13 mouse cellular contexts compared by ENCODE assay signal in genomic region chr8:120896203-120896602, GRCm38 (mm10).
DNase-seq lines count a peak whose midpoint lies in the region; ATAC-seq and TF ChIP-seq lines count a peak whose summit lies in the region.
"Had no signal": no experiment of that assay in that cellular context is flagged by ENCODE, and none has a peak within 500 bp of the region (broad histone marks: within the 10 kb centered on the region; RNA-seq: fewer than 3 reads in every experiment).

No protein-coding gene starts in this region.

- intact Hi-C loops in heart, adult 2 months (cut with DNase I): loop anchor here (5.0 kb wide), 1 partner anchor 196 kb away; no protein-coding TSS in a partner anchor

- peak overlapping the region; percentile 4; the same call in 1 of the 2 replicates for H3K27ac ChIP-seq in heart, embryonic 10.5 days
- H3K27ac ChIP-seq in heart, adult 2 months: no peak overlapping the region
- H3K27ac ChIP-seq in hindbrain, embryonic 10.5 days: peak overlapping the region; percentile 56; the same call in 1 of the 2 replicates
- H3K27ac ChIP-seq in midbrain, embryonic 11.5 days (ENCODE audit: low read depth, low read length): no peak overlapping the region
- no peak overlapping the region for H3K27ac ChIP-seq in kidney, embryonic 16.5 days (ENCODE audit: low read length)
- H3K27ac ChIP-seq: limb, embryonic 13.5 days had no signal

- H3K4me1 ChIP-seq in heart, embryonic 10.5 days: peaks cover 43% of the 10 kb centered on the region
- no peaks in the 10 kb centered on the region for H3K4me1 ChIP-seq in heart, adult 2 months (ENCODE audit: control insufficient read depth, insufficient read depth, low read length)
- peaks cover 50% of the 10 kb centered on the region for H3K4me1 ChIP-seq in hindbrain, embryonic 10.5 days (replicated peaks)
- H3K4me1 ChIP-seq in midbrain, embryonic 11.5 days (ENCODE audit: control insufficient read depth, insufficient read depth, low read length): peaks cover 17% of the 10 kb centered on the region
- H3K4me1 ChIP-seq in kidney, embryonic 16.5 days (ENCODE audit: insufficient read depth, low read length): peaks cover 15% of the 10 kb centered on the region

- H3K4me2 ChIP-seq in midbrain, embryonic 11.5 days: peak overlapping the region; percentile 46
- no peak overlapping the region for H3K4me2 ChIP-seq in kidney, embryonic 16.5 days (replicated peaks; ENCODE audit: low read depth, low read length)

- H3K27me3 ChIP-seq in heart, embryonic 10.5 days (ENCODE audit: insufficient read depth, poor library complexity, severe bottlenecking): peaks cover 92% of the 10 kb centered on the region
- H3K27me3 ChIP-seq in heart, adult 2 months (ENCODE audit: control insufficient read depth, insufficient read depth, low read length): peaks cover 7% of the 10 kb centered on the region
- H3K27me3 ChIP-seq in hindbrain, embryonic 10.5 days (ENCODE audit: insufficient read depth, poor library complexity, severe bottlenecking): peaks cover 91% of the 10 kb centered on the region
- H3K27me3 ChIP-seq in midbrain, embryonic 11.5 days (ENCODE audit: control insufficient read depth, insufficient read depth, low read length): peaks cover 41% of the 10 kb centered on the region
- H3K27me3 ChIP-seq in kidney, embryonic 16.5 days (ENCODE audit: insufficient read depth, low read length): peaks cover 83% of the 10 kb centered on the region

- WGBS in heart, embryonic 10.5 days: 25% methylated on average over 13 of the region's 13 CpGs
- 44% methylated on average over 13 of the region's 13 CpGs for WGBS in heart, adult 2 months
- 29% methylated on average over 13 of the region's 13 CpGs for WGBS in hindbrain, embryonic 10.5 days
- 27% methylated on average over 13 of the region's 13 CpGs for WGBS in midbrain, embryonic 11.5 days
- WGBS in kidney, embryonic 16.5 days: 38% methylated on average over 13 of the region's 13 CpGs

- no peak for TF ChIP-seq POLR2A in heart, adult 2 months (IDR thresholded peaks at IDR 0.05; ENCODE audit: insufficient read depth, low read depth, low read length)

- TF ChIP-seq CTCF in heart, adult 2 months (IDR thresholded peaks at IDR 0.05): no peak

- no peaks in the 10 kb centered on the region for H3K79me2 ChIP-seq in heart, adult 2 months (replicated peaks; ENCODE audit: control insufficient read depth, insufficient read depth, low read length)

- no peak overlapping the region for H3K9ac ChIP-seq in heart, adult 2 months (ENCODE audit: low read depth, low read length)
- H3K9ac ChIP-seq in midbrain, embryonic 11.5 days (ENCODE audit: low read length): no peak overlapping the region
- no peak overlapping the region for H3K9ac ChIP-seq in kidney, embryonic 16.5 days (replicated peaks; ENCODE audit: low read length)
- H3K9ac ChIP-seq: limb, embryonic 13.5 days had no signal

- no peaks in the 10 kb centered on the region for H3K9me3 ChIP-seq in heart, embryonic 10.5 days
- peaks cover 5% of the 10 kb centered on the region; the same call in 1 of the 2 replicates for H3K9me3 ChIP-seq in hindbrain, embryonic 10.5 days
- no peaks in the 10 kb centered on the region for H3K9me3 ChIP-seq in midbrain, embryonic 11.5 days (ENCODE audit: control insufficient read depth, low read length)
- peaks cover 10% of the 10 kb centered on the region; the same call in 1 of the 2 replicates for H3K9me3 ChIP-seq in kidney, embryonic 16.5 days (ENCODE audit: low read length)

- peak overlapping the region; percentile 36; the same call in 1 of the 2 replicates for H3K4me3 ChIP-seq in heart, embryonic 10.5 days
- H3K4me3 ChIP-seq in heart, adult 2 months: no peak overlapping the region
- peak overlapping the region; percentile 45 for H3K4me3 ChIP-seq in hindbrain, embryonic 10.5 days
- H3K4me3 ChIP-seq in midbrain, embryonic 11.5 days (ENCODE audit: low read depth, low read length): peak overlapping the region; percentile 19
- no peak overlapping the region for H3K4me3 ChIP-seq in kidney, embryonic 16.5 days (ENCODE audit: low read length)
- H3K4me3 ChIP-seq: limb, embryonic 13.5 days; myocyte had no signal

- H3K36me3 ChIP-seq in heart, embryonic 10.5 days: no peaks in the 10 kb centered on the region
- H3K36me3 ChIP-seq in heart, adult 2 months (ENCODE audit: control insufficient read depth, insufficient read depth, low read length): no peaks in the 10 kb centered on the region
- H3K36me3 ChIP-seq in hindbrain, embryonic 10.5 days: no peaks in the 10 kb centered on the region
- no peaks in the 10 kb centered on the region for H3K36me3 ChIP-seq in midbrain, embryonic 11.5 days (ENCODE audit: control insufficient read depth, insufficient read depth, low read length)
- no peaks in the 10 kb centered on the region for H3K36me3 ChIP-seq in kidney, embryonic 16.5 days (ENCODE audit: insufficient read depth, low read length)
- H3K36me3 ChIP-seq: limb, embryonic 13.5 days had no signal

- no peak for DNase-seq in heart, embryonic 10.5 days (ENCODE audit: low spot score)
- no peak for DNase-seq in heart, adult 2 months
- peak; percentile 11 for DNase-seq in brain, adult 2 months (ENCODE audit: low read depth, low spot score)
- DNase-seq in hindbrain, embryonic 10.5 days (ENCODE audit: low spot score): peak; percentile 24
- no peak for DNase-seq in midbrain, embryonic 11.5 days (ENCODE audit: low spot score, missing footprints)
- no peak for DNase-seq in thymus, postnatal 36 days
- DNase-seq in spleen, postnatal 4 days (ENCODE audit: low spot score in 2 of 2): no peak
- DNase-seq: cerebellum, postnatal 10 days; gastrocnemius, postnatal 25 days; lung, postnatal 36 days had no signal

- peak; percentile 48; the same call in 1 of the 2 replicates for ATAC-seq in midbrain, embryonic 11.5 days (ENCODE audit: low FRiP score)
- no peak for ATAC-seq in kidney, embryonic 16.5 days (ENCODE audit: low FRiP score, low TSS enrichment)

- TF ChIP-seq EP300 in heart, adult 2 months (IDR thresholded peaks at IDR 0.05; ENCODE audit: insufficient read depth, low read depth, low read length): no peak

Comparison
In these comparisons a context has a peak if more than half of its experiments do, and no peak if none do; other contexts are left out.
1. H3K27ac ChIP-seq: peak in heart, embryonic 10.5 days (single experiment) and hindbrain, embryonic 10.5 days (single experiment); none in heart, adult 2 months (single experiment), midbrain, embryonic 11.5 days (single experiment) and kidney, embryonic 16.5 days (single experiment).
2. H3K4me3 ChIP-seq: peak in heart, embryonic 10.5 days (single experiment), hindbrain, embryonic 10.5 days (single experiment) and midbrain, embryonic 11.5 days (single experiment); none in heart, adult 2 months (single experiment) and kidney, embryonic 16.5 days (single experiment).
3. DNase-seq: peak in brain, adult 2 months (single experiment) and hindbrain, embryonic 10.5 days (single experiment); none in heart, embryonic 10.5 days (single experiment), heart, adult 2 months (0 of 2), midbrain, embryonic 11.5 days (single experiment), thymus, postnatal 36 days (0 of 2) and spleen, postnatal 4 days (0 of 2).